Mouse (Mus musculus) lung, postnatal 0 days (tissue): ENCODE measurements at regions not wholly inside any gene's neighbourhood (a gene's known extent, or its start where the extent isn't known, plus 50 kb on each side); places are given as distances from the start of the nearest gene placed in this dataset.

Experiments
- CTCF ChIP-seq: IDR thresholded peaks from 2 replicates; pipeline ENCODE4 v1.5.1; 2016; ENCODE audit warnings: antibody characterized with exemption, mild to moderate bottlenecking
- EP300 ChIP-seq: IDR thresholded peaks from 2 replicates; pipeline ENCODE4 v1.6.1; 2016; ENCODE audit warnings: antibody characterized with exemption, mild to moderate bottlenecking, control low read depth

DNA sequence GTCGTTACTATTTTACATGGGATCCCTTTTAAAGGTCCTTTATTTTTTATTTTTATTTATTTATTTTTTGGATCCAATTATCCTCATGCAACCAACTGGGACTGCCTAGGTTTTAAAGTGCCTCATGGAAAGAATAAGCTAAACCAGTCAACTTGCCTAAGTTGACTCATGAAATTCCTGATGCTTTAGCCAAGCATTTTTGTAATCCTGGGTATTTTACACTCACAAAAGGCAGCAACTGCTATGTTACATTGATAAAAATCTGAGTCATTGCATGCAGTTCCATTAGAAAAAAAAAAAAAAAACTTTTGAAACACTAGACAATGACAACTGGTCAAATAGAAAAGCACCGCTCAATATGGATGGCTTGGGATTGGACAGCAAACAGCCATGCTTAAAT, 52.7 kb upstream of the Rap2b start:
- TF ChIP-seq CTCF, result no peak
- TF ChIP-seq EP300, result no peak
